Mouse (Mus musculus): ENCODE data around the gene Zdhhc4. TPM values are rescaled to one million over a fixed set of nuclear protein-coding genes. Genes with fewer than 3 reads are reported as not detected.
A peak's percentile ranks its signal among the peaks of the same experiment; 100 is the strongest.

Zdhhc4 gene
- total and polyA plus RNA-seq, 2 experiments from 2014 or later, result 63.3 to 104 TPM

DNA sequence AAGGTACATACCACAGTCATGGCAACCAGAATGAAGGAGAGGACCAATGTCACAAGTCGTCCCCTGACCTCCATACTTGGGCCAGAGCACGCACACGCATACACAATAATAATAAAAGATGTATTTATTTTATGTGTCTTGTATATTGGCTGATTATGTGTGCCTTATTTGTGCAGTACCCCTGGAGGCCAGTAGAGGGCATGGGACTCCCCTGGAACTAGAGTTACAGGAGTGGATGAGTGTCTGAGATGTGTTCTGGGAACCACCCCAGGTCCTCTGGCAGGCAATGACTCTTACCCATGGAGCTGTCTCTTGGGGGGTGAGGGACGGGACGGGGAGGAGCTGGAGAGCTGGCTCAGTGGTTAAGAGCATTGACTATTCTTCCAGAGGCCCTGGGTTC, 30.9 kb upstream of the Zdhhc4 start:
- no peaks in the 10 kb centered on the region for H3K36me3 ChIP-seq (replicated peaks; ENCODE audit: control insufficient read depth, insufficient read depth, low read length)
- 0 out of 2 replicates have a peak, but pooled peaks cover 4% of the 10 kb centered on the region for H3K4me1 ChIP-seq (ENCODE audit: control insufficient read depth, insufficient read depth)
- DNase-seq (ENCODE audit: low spot score) (no peak), ATAC-seq (ENCODE audit: insufficient read depth, low read depth) (no peak)
- no peak overlapping the region for H3K4me3 ChIP-seq (ENCODE audit: low read depth, low read length)
- H3K27ac ChIP-seq (ENCODE audit: low read depth), result no peak overlapping the region
- WGBS, result 59% methylated on average over 5 of the region's 5 CpGs
- H3K4me2 ChIP-seq (ENCODE audit: low read depth, low read length), result no peak overlapping the region
- no peak overlapping the region for H3K9ac ChIP-seq (replicated peaks; ENCODE audit: low read depth, low read length)
- TF ChIP-seq EP300 (IDR thresholded peaks at IDR 0.05; ENCODE audit: low read depth) (no peak), CTCF (IDR thresholded peaks at IDR 0.05; ENCODE audit: low read depth) (peak; percentile 26; the same call in 1 of the 2 replicates)
- H3K9me3 ChIP-seq (replicated peaks; ENCODE audit: control insufficient read depth, low read length), result no peaks in the 10 kb centered on the region
- H3K27me3 ChIP-seq (ENCODE audit: control insufficient read depth, insufficient read depth, low read length), result peaks cover 59% of the 10 kb centered on the region

- ATAC-seq (ENCODE audit: insufficient read depth, low read depth) (no peak), DNase-seq (ENCODE audit: low spot score) (no peak)
- WGBS, result 32% methylated on average over 7 of the region's 7 CpGs
- no peaks in the 10 kb centered on the region for H3K9me3 ChIP-seq (replicated peaks; ENCODE audit: control insufficient read depth, low read length)
- H3K36me3 ChIP-seq (replicated peaks; ENCODE audit: control insufficient read depth, insufficient read depth, low read length), result no peaks in the 10 kb centered on the region
- TF ChIP-seq CTCF (IDR thresholded peaks at IDR 0.05; ENCODE audit: low read depth) (no peak), EP300 (IDR thresholded peaks at IDR 0.05; ENCODE audit: low read depth) (no peak)
- H3K9ac ChIP-seq (replicated peaks; ENCODE audit: low read depth, low read length), result no peak overlapping the region
- no peak overlapping the region for H3K4me3 ChIP-seq (ENCODE audit: low read depth, low read length)
- no peak overlapping the region for H3K27ac ChIP-seq (ENCODE audit: low read depth)
- H3K4me1 ChIP-seq (ENCODE audit: control insufficient read depth, insufficient read depth), result 0 out of 2 replicates have a peak, but pooled peaks cover 4% of the 10 kb centered on the region
- H3K27me3 ChIP-seq (ENCODE audit: control insufficient read depth, insufficient read depth, low read length), result peaks cover 52% of the 10 kb centered on the region
- no peak overlapping the region for H3K4me2 ChIP-seq (ENCODE audit: low read depth, low read length)
Observed at GRCm38 (mm10) chr5:143359263-143359662, 30.2 kb upstream of the Zdhhc4 start.

- peaks cover 40% of the 10 kb centered on the region for H3K27me3 ChIP-seq (ENCODE audit: control insufficient read depth, insufficient read depth, low read length)
- H3K9me3 ChIP-seq (replicated peaks; ENCODE audit: control insufficient read depth, low read length), result peaks cover 3% of the 10 kb centered on the region; the same call in 1 of the 2 replicates
- ATAC-seq (ENCODE audit: insufficient read depth, low read depth), result no peak
- peak overlapping the region; percentile 22 for H3K4me2 ChIP-seq (ENCODE audit: low read depth, low read length)
- no peak overlapping the region for H3K27ac ChIP-seq (ENCODE audit: low read depth)
- no peak overlapping the region for H3K9ac ChIP-seq (replicated peaks; ENCODE audit: low read depth, low read length)
- TF ChIP-seq EP300 (IDR thresholded peaks at IDR 0.05; ENCODE audit: low read depth) (no peak), CTCF (IDR thresholded peaks at IDR 0.05; ENCODE audit: low read depth) (no peak)
- no peak for DNase-seq (ENCODE audit: low spot score)
- WGBS, result 4% methylated on average over 25 of the region's 28 CpGs
- no peaks in the 10 kb centered on the region for H3K36me3 ChIP-seq (replicated peaks; ENCODE audit: control insufficient read depth, insufficient read depth, low read length)
- peak overlapping the region; percentile 12 for H3K4me3 ChIP-seq (ENCODE audit: low read depth, low read length)
- 0 out of 2 replicates have a peak, but pooled peaks cover 4% of the 10 kb centered on the region for H3K4me1 ChIP-seq (ENCODE audit: control insufficient read depth, insufficient read depth)
Observed at GRCm38 (mm10) chr5:143357564-143357963, 28.5 kb upstream of the Zdhhc4 start.

- Histone ChIP-seq H3K4me3 (ENCODE audit: low read depth, low read length) (peak within 1 kb of the TSS; percentile 12), H3K4me1 (ENCODE audit: control insufficient read depth, insufficient read depth) (0 out of 2 replicates have a peak, but pooled peaks cover 4% of the 10 kb centered on the region), H3K4me2 (ENCODE audit: low read depth, low read length) (peak within 1 kb of the TSS; percentile 22), H3K36me3 (replicated peaks; ENCODE audit: control insufficient read depth, insufficient read depth, low read length) (no peaks in the 10 kb centered on the region), H3K9ac (replicated peaks; ENCODE audit: low read depth, low read length) (no peak within 1 kb of the TSS), H3K27ac (ENCODE audit: low read depth) (no peak within 1 kb of the TSS), H3K27me3 (ENCODE audit: control insufficient read depth, insufficient read depth, low read length) (peaks cover 36% of the 10 kb centered on the region), H3K9me3 (replicated peaks; ENCODE audit: control insufficient read depth, low read length) (peaks cover 5% of the 10 kb centered on the region; the same call in 1 of the 2 replicates)
- TF ChIP-seq EP300 (IDR thresholded peaks at IDR 0.05; ENCODE audit: low read depth) (no peak), CTCF (IDR thresholded peaks at IDR 0.05; ENCODE audit: low read depth) (no peak)
- DNase-seq (ENCODE audit: low spot score) (no peak), ATAC-seq (ENCODE audit: insufficient read depth, low read depth) (no peak)
- WGBS, result 19% methylated on average over 17 of the region's 17 CpGs
Observed at GRCm38 (mm10) chr5:143356686-143357388, 27.8 kb upstream of the Zdhhc4 start, which contains the start of gene Grid2ip. Gene Grid2ip (plus strand): TSS chr5:143357338.

GRCm38 (mm10) chr5:143356017-143356416, 27.0 kb upstream of the Zdhhc4 start:
- no peak for ATAC-seq (ENCODE audit: insufficient read depth, low read depth)
- Histone ChIP-seq H3K4me1 (ENCODE audit: control insufficient read depth, insufficient read depth) (0 out of 2 replicates have a peak, but pooled peaks cover 4% of the 10 kb centered on the region), H3K4me2 (ENCODE audit: low read depth, low read length) (no peak overlapping the region), H3K27ac (ENCODE audit: low read depth) (no peak overlapping the region), H3K4me3 (ENCODE audit: low read depth, low read length) (no peak overlapping the region), H3K27me3 (ENCODE audit: control insufficient read depth, insufficient read depth, low read length) (peaks cover 36% of the 10 kb centered on the region), H3K9ac (replicated peaks; ENCODE audit: low read depth, low read length) (no peak overlapping the region), H3K36me3 (replicated peaks; ENCODE audit: control insufficient read depth, insufficient read depth, low read length) (no peaks in the 10 kb centered on the region), H3K9me3 (replicated peaks; ENCODE audit: control insufficient read depth, low read length) (peaks cover 5% of the 10 kb centered on the region; the same call in 1 of the 2 replicates)
- no peak for TF ChIP-seq CTCF (IDR thresholded peaks at IDR 0.05; ENCODE audit: low read depth)
- no peak for TF ChIP-seq EP300 (IDR thresholded peaks at IDR 0.05; ENCODE audit: low read depth)
- WGBS, result 38% methylated on average over 5 of the region's 5 CpGs
- no peak for DNase-seq (ENCODE audit: low spot score)
